Mouse (Mus musculus): ENCODE data around the gene Idnk.

Idnk gene

DNA sequence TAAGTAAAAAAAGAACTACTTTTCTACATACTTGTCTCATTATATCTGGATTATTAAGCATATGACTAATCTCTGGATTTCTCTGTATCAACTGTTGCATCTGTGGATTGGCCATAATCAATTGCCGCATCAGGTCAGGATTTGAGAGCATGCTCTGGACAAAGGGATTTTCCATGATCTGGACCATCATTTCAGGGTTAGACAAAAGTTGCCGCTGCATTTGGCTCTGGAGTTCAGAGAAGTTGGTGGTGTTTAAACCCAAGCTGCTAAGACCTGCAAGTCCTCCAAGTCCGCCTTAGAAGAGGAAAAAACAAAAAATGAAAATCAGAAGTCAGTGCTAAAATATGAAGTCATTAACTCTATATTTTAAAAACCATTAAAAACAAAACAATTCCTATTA, 35.8 kb downstream of the Idnk start:
- DNase-seq (ENCODE audit: low spot score in 2 of 2) = no peak

DNA sequence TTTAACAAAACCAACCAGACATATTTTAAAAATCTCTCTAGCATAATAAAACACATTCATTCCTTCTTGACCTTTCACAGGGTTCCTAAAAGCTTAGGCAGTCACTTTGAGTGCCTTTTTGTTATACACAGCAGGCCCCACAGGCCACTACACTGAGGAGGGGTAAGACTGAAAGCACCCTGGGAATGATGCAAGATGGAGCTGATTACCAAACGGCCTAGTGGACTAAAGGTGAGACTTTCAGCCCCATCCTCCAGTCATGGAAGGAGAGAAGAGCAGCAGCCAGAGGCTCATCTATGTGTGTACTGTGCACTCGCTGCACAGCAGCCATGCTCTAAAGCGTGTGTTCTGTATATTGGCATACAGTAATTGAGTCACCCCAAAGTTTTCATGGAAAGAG, 37.5 kb downstream of the Idnk start:
- no peak for DNase-seq (ENCODE audit: low spot score in 2 of 2)

DNA sequence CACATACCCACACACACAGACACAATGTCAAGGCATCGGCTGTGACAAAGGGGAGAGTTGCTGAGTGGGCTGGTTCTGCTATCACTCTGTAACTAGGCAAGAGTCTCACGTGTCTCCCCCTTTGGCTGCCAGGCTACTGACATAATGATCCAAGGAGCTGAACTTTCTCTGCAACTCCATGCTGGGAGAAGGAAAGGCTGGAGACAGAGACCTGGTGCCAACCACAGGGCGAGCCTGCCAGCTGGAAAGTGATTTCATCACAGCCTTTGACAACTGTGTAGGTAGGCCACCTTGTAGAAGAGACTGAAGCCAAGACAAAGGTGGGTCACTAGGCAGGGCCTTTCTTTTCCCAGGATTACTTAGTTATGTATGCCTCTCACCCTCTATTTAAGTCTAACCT, 39.8 kb downstream of the Idnk start:
- DNase-seq (ENCODE audit: low spot score in 2 of 2) = no peak

DNA sequence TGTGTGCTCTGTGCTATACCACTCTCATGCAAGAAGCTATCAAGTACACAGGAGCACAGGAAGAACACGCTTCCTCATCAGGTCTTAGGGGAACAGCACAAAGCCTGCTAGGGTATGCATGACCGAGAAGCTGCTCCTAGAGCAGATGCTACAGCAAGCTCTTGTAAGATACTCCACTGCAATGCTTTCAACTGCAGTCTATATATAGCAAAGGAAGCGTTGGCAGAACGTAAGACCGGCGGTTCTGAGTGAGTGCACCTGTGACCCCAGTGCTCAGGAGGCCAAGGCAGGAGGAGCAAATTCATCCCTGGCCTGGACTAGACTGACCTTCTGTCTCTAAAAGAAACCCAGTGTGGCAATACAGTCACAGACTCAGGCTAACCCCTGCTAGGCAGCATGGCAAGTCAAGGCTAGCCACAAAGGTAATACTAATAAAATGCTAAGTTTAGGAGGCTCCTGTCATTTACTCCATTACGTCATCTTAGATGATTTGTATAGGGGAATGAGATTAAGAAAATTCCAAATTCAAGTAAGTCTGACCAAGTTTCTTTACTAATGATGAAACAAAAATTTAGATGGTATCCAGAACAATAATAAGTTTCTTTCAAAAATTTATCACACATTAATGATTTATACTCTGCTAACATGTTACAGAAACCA, 40.7 kb downstream of the Idnk start:
- no peak for DNase-seq (ENCODE audit: low spot score in 2 of 2)

DNA sequence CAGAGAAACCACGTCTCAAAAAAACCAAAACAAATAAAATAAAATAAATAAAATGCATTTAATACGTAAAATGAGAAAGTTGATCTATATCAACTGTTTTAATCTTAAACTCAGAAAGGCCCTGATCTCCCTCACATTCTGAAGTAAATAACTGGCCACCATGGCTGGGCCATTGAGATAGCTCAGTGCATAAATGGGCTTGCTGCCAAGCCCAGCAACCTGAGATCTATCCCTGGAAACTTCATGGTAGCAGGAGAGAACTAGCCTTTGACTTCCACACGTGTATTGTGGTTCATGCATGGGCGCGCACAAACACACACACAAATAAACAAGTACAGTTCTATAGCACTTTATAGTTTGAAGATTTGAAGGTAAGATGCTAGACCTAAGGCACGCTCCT, 43.9 kb downstream of the Idnk start:
- DNase-seq (ENCODE audit: low spot score in 2 of 2) = no peak

DNA sequence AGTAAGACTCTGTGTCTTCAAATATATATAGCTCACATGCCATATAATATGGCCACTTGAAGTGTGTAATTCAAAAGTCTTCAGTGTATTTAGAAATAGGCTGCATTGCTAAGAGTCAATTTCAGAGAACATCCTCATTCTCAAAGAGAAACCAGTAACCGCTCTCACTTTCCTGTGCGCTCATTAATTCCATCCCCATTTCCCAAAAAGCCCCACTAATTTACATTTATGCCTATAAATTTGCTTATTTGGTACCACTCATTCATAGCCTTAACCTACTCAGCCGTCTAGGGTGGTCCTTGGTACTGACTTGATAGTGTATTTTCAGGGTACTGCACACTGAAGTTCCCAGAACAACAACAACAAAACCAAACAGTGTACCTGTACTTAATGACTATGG, 44.5 kb downstream of the Idnk start:
- no peak for DNase-seq (ENCODE audit: low spot score in 2 of 2)

DNA sequence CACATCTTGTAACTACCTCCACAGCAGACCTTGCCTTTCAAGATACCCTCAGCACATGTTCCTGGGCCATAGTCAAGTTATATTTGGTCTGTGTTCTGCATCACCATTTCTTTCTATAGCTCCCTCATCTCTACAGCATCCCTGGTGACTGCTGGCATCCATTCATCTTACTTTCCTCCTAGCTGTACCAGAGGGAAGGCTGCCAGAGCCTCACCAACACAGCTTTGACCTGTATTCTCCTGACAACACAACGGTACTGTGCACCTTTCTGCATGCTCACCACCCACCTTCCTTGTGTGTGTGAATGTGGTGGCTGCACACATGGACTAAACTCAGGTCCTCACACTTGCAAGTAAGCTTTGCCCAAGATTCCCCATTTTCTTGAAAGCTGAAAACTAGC, 45.5 kb downstream of the Idnk start:
- peak in 1 of 2 experiments; percentile 60 for DNase-seq (ENCODE audit: low spot score in 2 of 2)

DNA sequence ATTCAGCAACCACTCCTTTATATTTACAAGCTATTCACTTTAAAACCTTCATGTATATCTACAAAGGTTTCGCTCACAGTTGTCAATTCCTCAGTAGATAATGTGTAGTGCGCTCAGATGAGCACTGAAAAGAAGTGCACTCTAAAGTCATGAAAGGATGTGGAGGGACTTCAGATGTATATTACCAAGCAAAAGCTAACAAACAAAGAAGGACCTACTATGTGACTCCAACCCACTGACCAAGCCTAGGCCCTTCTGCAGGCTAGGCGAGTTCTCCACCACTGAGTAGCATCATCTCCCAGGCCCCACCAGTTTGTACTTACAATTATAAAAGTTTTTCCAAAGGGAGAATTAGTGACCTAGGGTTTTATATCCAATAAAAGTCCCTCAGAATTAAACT, 46.8 kb downstream of the Idnk start:
- DNase-seq (ENCODE audit: low spot score in 2 of 2) = no peak

DNA sequence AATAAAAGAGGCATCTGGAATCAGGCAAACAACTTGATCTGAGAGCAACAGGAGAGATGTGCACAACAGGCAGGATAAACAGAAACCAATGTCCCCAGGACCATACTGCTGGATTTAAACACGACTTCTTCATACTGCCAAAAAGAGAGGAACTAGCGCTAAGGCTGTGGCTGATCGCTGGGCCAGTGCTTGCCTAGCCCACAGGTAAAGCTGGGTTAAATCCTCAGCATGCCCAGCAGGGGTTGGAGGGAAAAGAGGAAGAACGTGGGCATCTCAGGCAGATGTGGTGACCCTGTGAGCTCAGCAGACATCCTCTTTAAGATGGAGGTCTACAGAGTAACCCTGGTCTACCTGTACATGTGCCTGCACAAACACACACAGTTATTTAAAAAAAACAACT, 47.5 kb downstream of the Idnk start:
- DNase-seq (ENCODE audit: low spot score in 2 of 2) = no peak

DNA sequence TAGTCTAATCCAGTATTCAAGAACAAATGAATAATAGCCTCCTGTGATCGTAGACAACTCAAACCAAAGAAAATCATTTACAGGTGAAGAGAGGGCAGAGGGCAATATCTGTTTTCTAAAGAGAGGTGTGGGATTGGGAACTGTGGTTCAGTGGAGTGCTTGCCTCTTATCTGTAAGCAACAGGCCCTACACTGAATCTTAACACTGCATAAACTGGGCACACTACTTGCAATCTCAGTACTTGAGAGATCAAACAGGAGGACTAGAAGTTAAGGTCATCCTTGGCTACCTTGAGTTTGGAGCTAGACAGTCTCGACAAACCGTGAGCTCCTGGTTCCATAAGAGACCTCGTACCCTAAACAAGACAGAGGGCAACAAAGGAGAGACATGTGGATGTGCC, 48.6 kb downstream of the Idnk start:
- no peak for DNase-seq (ENCODE audit: low spot score in 2 of 2)

DNA sequence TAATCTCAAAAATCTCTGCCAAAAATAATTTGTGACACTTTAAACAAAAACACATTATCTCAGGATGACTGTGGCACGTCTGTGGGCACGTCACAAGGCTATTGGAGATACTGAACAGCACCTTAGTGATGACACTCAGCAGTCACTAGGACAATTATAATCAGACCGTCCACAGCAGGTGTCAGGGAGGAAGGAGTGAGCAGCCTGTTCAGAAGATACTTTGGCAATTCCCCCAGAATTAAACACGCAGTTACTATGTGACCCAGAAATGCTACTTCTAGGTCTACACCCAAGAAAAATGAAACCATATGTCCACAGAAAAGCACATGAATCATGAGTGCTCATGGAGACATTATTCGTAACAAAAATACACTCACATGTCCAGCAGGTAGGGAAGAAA, 53.0 kb downstream of the Idnk start:
- DNase-seq (ENCODE audit: low spot score in 2 of 2) = no peak

DNA sequence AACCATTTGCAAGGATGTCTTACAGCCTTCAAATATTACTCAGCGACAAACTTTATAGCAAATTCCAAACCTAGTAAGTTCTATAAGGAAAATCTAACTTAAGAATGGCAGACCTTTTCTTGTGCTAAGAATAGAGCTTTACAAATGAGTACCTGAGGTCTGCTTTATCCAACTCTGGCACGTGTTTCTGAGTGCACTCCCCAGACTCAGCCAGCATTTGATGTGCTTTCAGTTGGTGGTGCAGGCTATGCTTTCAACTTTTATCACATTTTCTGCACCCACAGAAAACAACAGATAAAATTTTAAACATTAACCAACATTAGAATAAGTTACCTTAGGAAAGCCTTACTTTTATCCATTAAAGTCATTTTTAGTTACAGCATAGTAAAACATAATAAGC, 55.1 kb downstream of the Idnk start:
- DNase-seq (ENCODE audit: low spot score in 2 of 2) = no peak

DNA sequence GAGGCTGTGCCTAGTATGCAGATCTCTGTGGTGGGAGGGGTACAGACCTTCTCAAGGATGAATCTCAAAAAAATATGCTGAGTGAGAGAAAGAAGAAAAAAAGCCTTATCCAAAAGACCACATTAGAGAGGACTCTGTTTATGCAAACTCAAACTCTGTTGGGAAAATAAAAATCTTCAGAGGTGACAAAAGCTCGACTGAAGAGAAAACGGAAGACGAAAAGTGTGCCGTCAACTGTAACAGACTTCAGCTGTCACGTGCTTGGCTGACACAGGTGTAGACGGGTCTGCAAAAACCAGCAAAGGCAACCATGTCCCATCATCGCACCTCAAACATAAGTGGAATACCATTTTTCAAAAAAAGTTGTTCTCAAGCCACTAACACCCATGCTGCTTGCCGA, 56.4 kb downstream of the Idnk start:
- DNase-seq (ENCODE audit: low spot score in 2 of 2) = no peak
